In the genomic region with DNA sequence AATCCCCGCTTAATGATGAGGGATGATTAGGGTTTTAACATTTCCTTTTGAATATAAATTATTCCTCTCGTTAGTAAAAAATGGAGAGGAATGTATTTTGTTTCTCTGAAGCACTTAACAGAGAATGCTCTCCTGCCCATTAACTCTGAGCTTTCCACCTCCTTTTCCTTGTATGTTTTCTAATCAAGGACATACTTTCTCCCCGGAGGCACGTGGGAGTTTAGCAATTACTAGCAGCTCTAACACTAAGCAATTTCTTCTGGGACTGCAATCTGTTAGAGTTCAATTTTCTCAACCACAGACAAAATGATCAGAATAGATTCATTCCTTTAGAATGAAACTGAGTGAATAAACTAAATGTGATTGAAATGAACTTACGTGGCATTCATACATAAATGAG, we compare ENCODE assay signal across 17 mouse cellular contexts.
DNase-seq lines count a peak whose midpoint lies in the region; ATAC-seq and TF ChIP-seq lines count a peak whose summit lies in the region.
"Had no signal": no experiment of that assay in that cellular context is flagged by ENCODE, and none has a peak within 500 bp of the region (broad histone marks: within the 10 kb centered on the region; RNA-seq: fewer than 3 reads in every experiment).

No protein-coding gene starts in this region.

- H3K4me1 ChIP-seq in forebrain, embryonic 12.5 days: no peaks in the 10 kb centered on the region
- no peaks in the 10 kb centered on the region for H3K4me1 ChIP-seq in forebrain, embryonic 15.5 days
- no peaks in the 10 kb centered on the region for H3K4me1 ChIP-seq in hindbrain, embryonic 15.5 days (replicated peaks)
- no peaks in the 10 kb centered on the region for H3K4me1 ChIP-seq in midbrain, embryonic 16.5 days (ENCODE audit: control insufficient read depth, insufficient read depth, low read length)
- no peaks in the 10 kb centered on the region for H3K4me1 ChIP-seq in heart, embryonic 11.5 days (ENCODE audit: control insufficient read depth, insufficient read depth, low read length)
- H3K4me1 ChIP-seq: heart, embryonic 10.5 days had no signal

- 42% methylated on average over 5 of the region's 5 CpGs for WGBS in forebrain, embryonic 12.5 days
- 25% methylated on average over 5 of the region's 5 CpGs for WGBS in forebrain, embryonic 15.5 days
- WGBS in hindbrain, embryonic 15.5 days: 50% methylated on average over 5 of the region's 5 CpGs
- WGBS in midbrain, embryonic 16.5 days: 46% methylated on average over 5 of the region's 5 CpGs
- WGBS in heart, embryonic 11.5 days (ENCODE audit: insufficient replicate concordance): 76% methylated on average over 5 of the region's 5 CpGs

- no peak overlapping the region for H3K27ac ChIP-seq in forebrain, embryonic 12.5 days
- H3K27ac ChIP-seq in forebrain, embryonic 15.5 days (replicated peaks): no peak overlapping the region
- H3K27ac ChIP-seq in layer of hippocampus, adult 2 months: no peak overlapping the region
- H3K27ac ChIP-seq in hindbrain, embryonic 15.5 days (replicated peaks): no peak overlapping the region
- H3K27ac ChIP-seq in midbrain, embryonic 16.5 days (ENCODE audit: low read length): no peak overlapping the region
- no peak overlapping the region for H3K27ac ChIP-seq in heart, embryonic 11.5 days (ENCODE audit: low read depth, low read length)
- H3K27ac ChIP-seq: heart, embryonic 10.5 days; liver, embryonic 14.5 days had no signal

- no peak overlapping the region for H3K9ac ChIP-seq in forebrain, embryonic 12.5 days
- no peak overlapping the region for H3K9ac ChIP-seq in forebrain, embryonic 15.5 days (replicated peaks)
- H3K9ac ChIP-seq in hindbrain, embryonic 15.5 days: no peak overlapping the region
- H3K9ac ChIP-seq in midbrain, embryonic 16.5 days (ENCODE audit: low read depth, low read length): no peak overlapping the region
- H3K9ac ChIP-seq in heart, embryonic 11.5 days (ENCODE audit: low read depth, low read length): no peak overlapping the region
- H3K9ac ChIP-seq: liver, embryonic 14.5 days had no signal

- no peak overlapping the region for H3K4me3 ChIP-seq in forebrain, embryonic 12.5 days (replicated peaks)
- no peak overlapping the region for H3K4me3 ChIP-seq in forebrain, embryonic 15.5 days
- no peak overlapping the region for H3K4me3 ChIP-seq in layer of hippocampus, adult 2 months
- H3K4me3 ChIP-seq in hindbrain, embryonic 15.5 days: no peak overlapping the region
- no peak overlapping the region for H3K4me3 ChIP-seq in midbrain, embryonic 16.5 days (ENCODE audit: low read depth, low read length)
- no peak overlapping the region for H3K4me3 ChIP-seq in heart, embryonic 11.5 days (ENCODE audit: low read depth, low read length)
- H3K4me3 ChIP-seq: heart, embryonic 10.5 days had no signal

- DNase-seq in layer of hippocampus, adult 2 months (ENCODE audit: low spot score in 2 of 2): peak; percentile 16 to 32
- DNase-seq in layer of hippocampus, postnatal 10 days (ENCODE audit: low spot score in 2 of 2): no peak
- no peak for DNase-seq in frontal cortex, postnatal 25 days (ENCODE audit: low spot score in 2 of 2)
- DNase-seq: adrenal gland, adult 2 months; cerebellum, adult 8-10 months; heart, postnatal 14 days; kidney, adult 9 months; kidney, postnatal 36 days; right cerebral cortex, postnatal 25 days had no signal

- H3K4me2 ChIP-seq in forebrain, embryonic 12.5 days: no peak overlapping the region
- no peak overlapping the region for H3K4me2 ChIP-seq in forebrain, embryonic 15.5 days (replicated peaks)
- H3K4me2 ChIP-seq in hindbrain, embryonic 15.5 days: no peak overlapping the region
- no peak overlapping the region for H3K4me2 ChIP-seq in midbrain, embryonic 16.5 days (ENCODE audit: low read length)
- H3K4me2 ChIP-seq in heart, embryonic 11.5 days: no peak overlapping the region

- no peaks in the 10 kb centered on the region for H3K9me3 ChIP-seq in forebrain, embryonic 12.5 days
- no peaks in the 10 kb centered on the region for H3K9me3 ChIP-seq in forebrain, embryonic 15.5 days
- no peaks in the 10 kb centered on the region for H3K9me3 ChIP-seq in hindbrain, embryonic 15.5 days
- no peaks in the 10 kb centered on the region for H3K9me3 ChIP-seq in midbrain, embryonic 16.5 days (replicated peaks; ENCODE audit: control insufficient read depth, low read length, poor library complexity, severe bottlenecking)
- no peaks in the 10 kb centered on the region for H3K9me3 ChIP-seq in heart, embryonic 11.5 days (replicated peaks; ENCODE audit: control insufficient read depth, low read length)
- H3K9me3 ChIP-seq: heart, embryonic 10.5 days had no signal

- H3K27me3 ChIP-seq in forebrain, embryonic 12.5 days: no peaks in the 10 kb centered on the region
- no peaks in the 10 kb centered on the region for H3K27me3 ChIP-seq in forebrain, embryonic 15.5 days
- H3K27me3 ChIP-seq in hindbrain, embryonic 15.5 days: no peaks in the 10 kb centered on the region
- H3K27me3 ChIP-seq in midbrain, embryonic 16.5 days (ENCODE audit: control insufficient read depth, insufficient read depth, low read depth, low read length): no peaks in the 10 kb centered on the region
- no peaks in the 10 kb centered on the region for H3K27me3 ChIP-seq in heart, embryonic 11.5 days (ENCODE audit: control insufficient read depth, insufficient read depth, low read length)
- H3K27me3 ChIP-seq: CH12.LX had no signal

- ATAC-seq in forebrain, embryonic 12.5 days (ENCODE audit: low FRiP score): peak; percentile 57; the same call in 1 of the 2 replicates
- ATAC-seq in forebrain, embryonic 15.5 days (replicated peaks): no peak; the same call in 1 of the 2 replicates
- peak; percentile 63; the same call in 1 of the 2 replicates for ATAC-seq in hindbrain, embryonic 15.5 days (ENCODE audit: low FRiP score, low read depth)
- peak; percentile 48; the same call in 1 of the 2 replicates for ATAC-seq in midbrain, embryonic 16.5 days
- no peak for ATAC-seq in heart, embryonic 11.5 days (replicated peaks; ENCODE audit: insufficient number of reproducible peaks, low FRiP score, low TSS enrichment)

- H3K36me3 ChIP-seq in forebrain, embryonic 12.5 days (replicated peaks): no peaks in the 10 kb centered on the region
- H3K36me3 ChIP-seq in forebrain, embryonic 15.5 days: no peaks in the 10 kb centered on the region
- H3K36me3 ChIP-seq in hindbrain, embryonic 15.5 days: no peaks in the 10 kb centered on the region
- no peaks in the 10 kb centered on the region for H3K36me3 ChIP-seq in midbrain, embryonic 16.5 days (ENCODE audit: control insufficient read depth, insufficient read depth, low read length)
- H3K36me3 ChIP-seq in heart, embryonic 11.5 days (ENCODE audit: control insufficient read depth, insufficient read depth, low read length): no peaks in the 10 kb centered on the region
- H3K36me3 ChIP-seq: heart, embryonic 10.5 days had no signal

- TF ChIP-seq CTCF in layer of hippocampus, adult 2 months (conservative IDR thresholded peaks at IDR 0.05): no peak

Comparison
In these comparisons a context has a peak if more than half of its experiments do, and no peak if none do; other contexts are left out.
1. ATAC-seq: peak in forebrain, embryonic 12.5 days (single experiment), hindbrain, embryonic 15.5 days (single experiment) and midbrain, embryonic 16.5 days (single experiment); none in forebrain, embryonic 15.5 days (single experiment) and heart, embryonic 11.5 days (single experiment).
2. DNase-seq: peak in layer of hippocampus, adult 2 months (2 of 2); none in layer of hippocampus, postnatal 10 days (0 of 2) and frontal cortex, postnatal 25 days (0 of 2).